Mouse (Mus musculus) left cerebral cortex, postnatal 36 days (tissue): Measurements from ENCODE around the gene Samhd1. TPM values are rescaled to one million over a fixed set of nuclear protein-coding genes. Genes with fewer than 3 reads are reported as not detected.
"Not testable (repeated sequence)": the region's sequence is repeated elsewhere in the genome, so short reads cannot be mapped to it uniquely, and the experiment has no call there.

Experiments
- DNase-seq, 2 experiments: peaks; one replicate each; pipeline ENCODE4 v3.0.0; 2021 to 2022; ENCODE audit warnings: low spot score in 2 of 2, mixed read lengths in 1 of 2
- intact Hi-C: fragments of 180-260 bp; cut with DNase I; formaldehyde crosslinking; loops from one replicate; pipeline ENCODE4 v1.15.1; 2025
- total RNA-seq, 2 experiments: library from RNA; stranded (reverse); gene quantifications; 2 replicates each; pipeline ENCODE4 v1.2.3; 2021

Gene Samhd1
- 10 to 100 TPM; 10.3 to 12.7 TPM for total RNA-seq

- intact Hi-C loops, result no loop called here
- DNase-seq, result peak; percentile 89 to 92
Measured at GRCm38 (mm10) chr2:157135014-157135413, at the start of gene Samhd1. Samhd1 (minus strand) TSS chr2:157135265.

- intact Hi-C loops, result no loop called here
- DNase-seq, result no peak
Measured at GRCm38 (mm10) chr2:157178167-157178566, 43.1 kb upstream of the Samhd1 start.

GRCm38 (mm10) chr2:157176248-157176647, 41.2 kb upstream of the Samhd1 start:
- intact Hi-C loops, result no loop called here
- no peak for DNase-seq

- intact Hi-C loops, result no loop called here
- DNase-seq, result no peak
Measured at GRCm38 (mm10) chr2:157174416-157174815, 39.4 kb upstream of the Samhd1 start.

- intact Hi-C loops, result no loop called here
- DNase-seq, result no peak
Measured at GRCm38 (mm10) chr2:157173555-157173954, 38.5 kb upstream of the Samhd1 start.

GRCm38 (mm10) chr2:157172984-157173383, 37.9 kb upstream of the Samhd1 start:
- no peak for DNase-seq
- intact Hi-C loops, result no loop called here

- intact Hi-C loops, result no loop called here
- DNase-seq, result no peak
Measured at GRCm38 (mm10) chr2:157170626-157171025, 35.6 kb upstream of the Samhd1 start.

- DNase-seq, result no peak
- intact Hi-C loops, result no loop called here
Measured at GRCm38 (mm10) chr2:157170166-157170565, 35.1 kb upstream of the Samhd1 start.

GRCm38 (mm10) chr2:157166371-157167080, 31.5 kb upstream of the Samhd1 start:
- DNase-seq, result peak; percentile 7 to 9
- intact Hi-C loops, result no loop called here

GRCm38 (mm10) chr2:157165312-157166224, 30.5 kb upstream of the Samhd1 start:
- DNase-seq, intact Hi-C loops: not testable (repeated sequence)

- no peak for DNase-seq
- intact Hi-C loops, result no loop called here
Measured at GRCm38 (mm10) chr2:157164101-157164500, 29.0 kb upstream of the Samhd1 start.

- intact Hi-C loops, result no loop called here
- no peak for DNase-seq
Measured at GRCm38 (mm10) chr2:157156079-157156478, 21.0 kb upstream of the Samhd1 start.

GRCm38 (mm10) chr2:157153235-157153634, 18.2 kb upstream of the Samhd1 start:
- intact Hi-C loops, result no loop called here

GRCm38 (mm10) chr2:157148417-157148816, 13.4 kb upstream of the Samhd1 start:
- intact Hi-C loops, result no loop called here
- DNase-seq, result no peak

More at GRCm38 (mm10) chr2:157153235-157153634, 18.2 kb upstream of the Samhd1 start:
- no peak for DNase-seq

GRCm38 (mm10) chr2:157147397-157148020, 12.4 kb upstream of the Samhd1 start:
- intact Hi-C loops, result no loop called here

GRCm38 (mm10) chr2:157145173-157145572, 10.1 kb upstream of the Samhd1 start:
- no peak for DNase-seq
- intact Hi-C loops, result no loop called here

More at GRCm38 (mm10) chr2:157147397-157148020, 12.4 kb upstream of the Samhd1 start:
- no peak for DNase-seq

GRCm38 (mm10) chr2:157144132-157144531, 9.1 kb upstream of the Samhd1 start:
- DNase-seq, result no peak
- intact Hi-C loops, result no loop called here

GRCm38 (mm10) chr2:157141962-157142361, 6.9 kb upstream of the Samhd1 start:
- no peak for DNase-seq
- intact Hi-C loops, result no loop called here

- no peak for DNase-seq
- intact Hi-C loops, result no loop called here
Measured at GRCm38 (mm10) chr2:157139251-157139802, 4.3 kb upstream of the Samhd1 start.

GRCm38 (mm10) chr2:157138808-157139207, 3.7 kb upstream of the Samhd1 start:
- intact Hi-C loops, result no loop called here

More at GRCm38 (mm10) chr2:157138808-157139207, 3.7 kb upstream of the Samhd1 start:
- DNase-seq, result no peak
